Mouse (Mus musculus): ENCODE results near the gene Gm20741.

Gene Gm20741

GRCm38 (mm10) chr16:88811827-88812226, at the start of gene Gm20741:
TSS of gene Gm20741 (minus strand) at chr16:88812220.
- DNase-seq = peak; percentile 72 to 83

- DNase-seq = peak; percentile 56 to 59
These were observed 39.4 kb upstream of the Gm20741 start for GRCm38 (mm10) chr16:88851450-88851849.

GRCm38 (mm10) chr16:88848558-88848957, 36.5 kb upstream of the Gm20741 start:
- DNase-seq = no peak

GRCm38 (mm10) chr16:88847363-88847762, 35.3 kb upstream of the Gm20741 start:
- no peak for DNase-seq

- DNase-seq = no peak
These were observed 15.0 kb upstream of the Gm20741 start for GRCm38 (mm10) chr16:88826978-88827377.

GRCm38 (mm10) chr16:88826095-88826652, 14.2 kb upstream of the Gm20741 start, which contains the start of gene Krtap14:
TSS of gene Krtap14 (minus strand) at chr16:88826145.
- DNase-seq = peak; percentile 25 to 33

GRCm38 (mm10) chr16:88823736-88824135, 11.7 kb upstream of the Gm20741 start:
- peak; percentile 45 to 56 for DNase-seq

GRCm38 (mm10) chr16:88820066-88820465, 8.0 kb upstream of the Gm20741 start, which contains the start of gene Krtap15:
TSS of gene Krtap15 (plus strand) at chr16:88820215.
- DNase-seq = peak; percentile 43 to 69

GRCm38 (mm10) chr16:88786786-88787185, 25.2 kb downstream of the Gm20741 start:
- DNase-seq = peak; percentile 78 to 87

GRCm38 (mm10) chr16:88777596-88777995, 34.4 kb downstream of the Gm20741 start, which contains the start of gene Gm5965:
TSS of gene Gm5965 (plus strand) at chr16:88777896.
- DNase-seq = no peak

- no peak for DNase-seq
These were observed 37.9 kb downstream of the Gm20741 start, which contains the start of gene 2310057N15Rik for GRCm38 (mm10) chr16:88774106-88774505. TSS of gene 2310057N15Rik (minus strand) at chr16:88774206.

All from cerebellum, postnatal 10 days (tissue).